Mouse (Mus musculus) adipocyte (in vitro differentiated cells): ENCODE data around the gene Ptprh.

Experiments used
- DNase-seq: peaks from one replicate; pipeline ENCODE4 v3.0.0-alpha.2; 2016; ENCODE audit warnings: low spot score

Gene Ptprh

GRCm38 (mm10) chr7:4603873-4604272 lies at the start of gene Ptprh:
Ptprh (minus strand) TSS chr7:4604041.
- DNase-seq, result no peak

- DNase-seq, result no peak
Measured at GRCm38 (mm10) chr7:4653351-4653750, 49.5 kb upstream of the Ptprh start.

- DNase-seq, result no peak
Measured at GRCm38 (mm10) chr7:4652726-4653125, 48.9 kb upstream of the Ptprh start.

- no peak for DNase-seq
Measured at GRCm38 (mm10) chr7:4651581-4651980, 47.7 kb upstream of the Ptprh start.

- no peak for DNase-seq
Measured at GRCm38 (mm10) chr7:4647992-4648391, 44.2 kb upstream of the Ptprh start.

GRCm38 (mm10) chr7:4647291-4647690 lies 43.5 kb upstream of the Ptprh start:
- DNase-seq, result no peak

- DNase-seq, result no peak
Measured at GRCm38 (mm10) chr7:4646806-4647205, 43.0 kb upstream of the Ptprh start.

GRCm38 (mm10) chr7:4643225-4643624 lies 39.4 kb upstream of the Ptprh start:
- no peak for DNase-seq

- DNase-seq, result no peak
Measured at GRCm38 (mm10) chr7:4641956-4642355, 38.1 kb upstream of the Ptprh start.

- no peak for DNase-seq
Measured at GRCm38 (mm10) chr7:4641155-4641554, 37.3 kb upstream of the Ptprh start.

GRCm38 (mm10) chr7:4636179-4636578 lies 32.3 kb upstream of the Ptprh start:
- no peak for DNase-seq

- no peak for DNase-seq
Measured at GRCm38 (mm10) chr7:4631031-4631430, 27.2 kb upstream of the Ptprh start, which contains the start of gene Tmem86b. Tmem86b (minus strand) TSS chr7:4631422.

GRCm38 (mm10) chr7:4630198-4630597 lies 26.4 kb upstream of the Ptprh start:
- no peak for DNase-seq

- DNase-seq, result no peak
Measured at GRCm38 (mm10) chr7:4629586-4629985, 25.7 kb upstream of the Ptprh start.

GRCm38 (mm10) chr7:4625928-4626327 lies 22.1 kb upstream of the Ptprh start:
- DNase-seq, result no peak

GRCm38 (mm10) chr7:4624343-4624742 lies 20.5 kb upstream of the Ptprh start:
- no peak for DNase-seq

- DNase-seq, result peak; percentile 48
Measured at GRCm38 (mm10) chr7:4623544-4624189, 19.8 kb upstream of the Ptprh start.

GRCm38 (mm10) chr7:4619979-4620378 lies 16.1 kb upstream of the Ptprh start:
- DNase-seq, result peak; percentile 73

- DNase-seq, result no peak
Measured at GRCm38 (mm10) chr7:4613740-4614403, 10.0 kb upstream of the Ptprh start.

GRCm38 (mm10) chr7:4612956-4613355 lies 9.1 kb upstream of the Ptprh start:
- DNase-seq, result no peak

GRCm38 (mm10) chr7:4612386-4612785 lies 8.5 kb upstream of the Ptprh start:
- no peak for DNase-seq

- no peak for DNase-seq
Measured at GRCm38 (mm10) chr7:4611921-4612341, 8.1 kb upstream of the Ptprh start.

GRCm38 (mm10) chr7:4611511-4611910 lies 7.7 kb upstream of the Ptprh start:
- no peak for DNase-seq

GRCm38 (mm10) chr7:4608002-4608401 lies 4.2 kb upstream of the Ptprh start:
- DNase-seq, result no peak
